Mouse (Mus musculus) urinary bladder, adult 2 months (tissue): Measurements from ENCODE around the gene Pus3. TPM values are rescaled to one million over a fixed set of nuclear protein-coding genes. Genes with fewer than 3 reads are reported as not detected.
"Not testable (repeated sequence)": the region's sequence is repeated elsewhere in the genome, so short reads cannot be mapped to it uniquely, and the experiment has no call there.

ENCODE experiments used
- DNase-seq: peaks from one replicate; pipeline ENCODE4 v3.0.0; 2022; ENCODE audit warnings: low spot score
- polyA plus RNA-seq: library from polyadenylated mRNA; depleted of rRNA; stranded (reverse); fragments of >200 nt; gene quantifications from 2 replicates; pipeline ENCODE4 v1.2.3, GENCODE M21; 2012

Pus3 gene
- polyA plus RNA-seq, 1 experiment = 13.5 TPM

GRCm38 (mm10) chr9:35545704-35546103 lies 12.7 kb upstream of the Pus3 start:
- DNase-seq = no peak

- DNase-seq = no peak
Measured at GRCm38 (mm10) chr9:35546745-35547144, 11.7 kb upstream of the Pus3 start.

GRCm38 (mm10) chr9:35548455-35548854 lies 9.9 kb upstream of the Pus3 start:
- DNase-seq = no peak

- DNase-seq = no peak
Measured at GRCm38 (mm10) chr9:35556494-35557102, 1.8 kb upstream of the Pus3 start.

GRCm38 (mm10) chr9:35559009-35559890 lies 855 bp downstream of the Pus3 start:
- peak; percentile 46 for DNase-seq

GRCm38 (mm10) chr9:35561076-35561475 lies 2.7 kb downstream of the Pus3 start:
- DNase-seq = no peak

- DNase-seq = no peak
Measured at GRCm38 (mm10) chr9:35561583-35561982, 3.2 kb downstream of the Pus3 start.

- no peak for DNase-seq
Measured at GRCm38 (mm10) chr9:35564536-35565240, 6.3 kb downstream of the Pus3 start.

- no peak for DNase-seq
Measured at GRCm38 (mm10) chr9:35567995-35568394, 9.6 kb downstream of the Pus3 start.

GRCm38 (mm10) chr9:35569571-35570534 lies 11.5 kb downstream of the Pus3 start, which contains the start of the genes Pate2 and Hyls1:
Gene Pate2, plus strand, starts transcription at chr9:35570284.
Gene Hyls1, minus strand, starts transcription at chr9:35570398.
- peak; percentile 80 for DNase-seq

GRCm38 (mm10) chr9:35570663-35571062 lies 12.3 kb downstream of the Pus3 start:
- DNase-seq = no peak

- no peak for DNase-seq
Measured at GRCm38 (mm10) chr9:35574416-35574815, 16.0 kb downstream of the Pus3 start.

GRCm38 (mm10) chr9:35587674-35588073 lies 29.3 kb downstream of the Pus3 start:
- DNase-seq = no peak

- no peak for DNase-seq
Measured at GRCm38 (mm10) chr9:35592903-35593302, 34.5 kb downstream of the Pus3 start.

- DNase-seq = no peak
Measured at GRCm38 (mm10) chr9:35607647-35608405, 49.4 kb downstream of the Pus3 start.

GRCm38 (mm10) chr9:35611841-35612240 lies 53.4 kb downstream of the Pus3 start, which contains the start of gene Pate4:
Gene Pate4, minus strand, starts transcription at chr9:35611941.
- DNase-seq = no peak

GRCm38 (mm10) chr9:35614005-35614404 lies 55.6 kb downstream of the Pus3 start:
- DNase-seq = no peak

- DNase-seq = not testable (repeated sequence)
Measured at GRCm38 (mm10) chr9:35616784-35617183, 58.4 kb downstream of the Pus3 start.
